Mouse (Mus musculus) left cerebral cortex, postnatal 14 days (tissue): Measurements from ENCODE around the gene E2f8. TPM values are rescaled to one million over a fixed set of nuclear protein-coding genes. Genes with fewer than 3 reads are reported as not detected.

ENCODE experiments used
- DNase-seq, 2 experiments: peaks; one replicate each; pipeline ENCODE4 v3.0.0; 2021 to 2022; ENCODE audit warnings: low spot score in 2 of 2, mixed read lengths in 1 of 2
- intact Hi-C: fragments of 180-260 bp; cut with DNase I; formaldehyde crosslinking; loops from one replicate; pipeline ENCODE4 v1.15.1; 2025
- total RNA-seq, 2 experiments: library from RNA; stranded (reverse); gene quantifications; 2 replicates each; pipeline ENCODE4 v1.2.3; 2021

The E2f8 gene
- total RNA-seq, 2 experiments from 2014 or later: 0.70 to 0.87 TPM

- intact Hi-C loops: no loop called here
- no peak for DNase-seq
These were observed 13.4 kb upstream of the E2f8 start for GRCm38 (mm10) chr7:48894763-48895162.

DNA sequence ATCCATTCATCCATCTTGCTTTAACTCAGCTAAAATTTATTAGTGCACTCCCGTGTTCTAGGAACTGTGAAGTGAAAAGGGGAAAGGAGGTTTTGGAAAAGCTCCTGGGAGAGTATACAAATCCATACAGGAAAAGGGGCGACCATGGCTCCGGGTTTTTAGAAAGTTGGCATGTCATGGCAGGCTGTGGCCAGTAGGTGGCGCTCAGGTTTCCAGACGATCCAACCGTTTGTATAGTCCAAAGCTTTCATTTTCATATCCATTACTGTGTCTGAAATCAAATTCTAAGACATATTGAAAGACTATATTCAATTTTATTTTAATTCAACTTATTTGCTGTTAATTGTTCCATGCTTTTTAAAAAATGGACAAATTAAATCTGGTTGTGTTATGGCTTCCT, 12.8 kb upstream of the E2f8 start:
- peak; percentile 81 to 86 for DNase-seq
- intact Hi-C loops: no loop called here

DNA sequence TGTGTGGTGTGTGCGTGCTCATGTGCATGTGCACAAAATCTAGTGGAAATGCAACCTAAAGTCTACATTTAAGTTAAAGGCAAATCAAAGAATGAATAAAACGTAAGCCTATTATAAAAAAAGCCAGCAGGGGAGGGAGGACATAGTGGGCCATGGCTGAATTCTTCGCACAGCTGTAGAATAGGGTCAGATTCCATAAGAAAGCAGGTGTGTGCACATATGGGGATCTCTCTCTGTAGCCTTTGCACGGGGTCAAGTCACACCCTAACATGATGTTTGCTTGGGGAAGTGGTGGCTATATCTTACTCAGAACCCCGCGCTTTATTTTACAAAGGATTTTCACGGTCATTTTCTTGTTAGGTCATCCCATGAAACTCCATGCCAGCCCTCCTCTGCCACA, 11.7 kb upstream of the E2f8 start:
- intact Hi-C loops: loop anchor here (1.0 kb wide), 1 partner anchor 228 kb away; no protein-coding TSS in a partner anchor
- DNase-seq: no peak

GRCm38 (mm10) chr7:48891029-48891428, 9.6 kb upstream of the E2f8 start:
- intact Hi-C loops: no loop called here
- DNase-seq: no peak

GRCm38 (mm10) chr7:48888751-48889150, 7.4 kb upstream of the E2f8 start:
- no peak for DNase-seq
- intact Hi-C loops: no loop called here

DNA sequence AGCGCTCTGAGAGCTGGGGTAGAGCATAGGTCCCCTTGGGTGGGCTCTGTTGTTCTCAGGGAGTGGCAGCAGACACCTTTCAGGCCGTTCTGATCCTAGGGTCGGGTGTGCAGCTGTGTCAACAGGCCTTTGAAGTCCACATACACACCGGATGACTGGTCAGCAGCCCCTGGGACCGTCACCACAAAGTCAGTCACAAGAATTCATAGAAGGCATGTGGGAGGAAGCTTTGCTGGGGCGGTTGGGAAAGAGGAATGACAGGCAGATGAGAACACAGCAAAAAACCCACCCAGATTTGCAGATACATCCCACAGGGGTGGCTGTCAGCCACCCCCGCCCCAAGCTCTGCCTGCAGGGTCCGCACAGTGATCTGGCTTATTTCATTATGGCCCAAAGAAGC, 6.6 kb upstream of the E2f8 start:
- intact Hi-C loops: no loop called here
- DNase-seq: no peak

GRCm38 (mm10) chr7:48884266-48884611, 2.8 kb upstream of the E2f8 start:
- DNase-seq: no peak
- intact Hi-C loops: no loop called here

DNA sequence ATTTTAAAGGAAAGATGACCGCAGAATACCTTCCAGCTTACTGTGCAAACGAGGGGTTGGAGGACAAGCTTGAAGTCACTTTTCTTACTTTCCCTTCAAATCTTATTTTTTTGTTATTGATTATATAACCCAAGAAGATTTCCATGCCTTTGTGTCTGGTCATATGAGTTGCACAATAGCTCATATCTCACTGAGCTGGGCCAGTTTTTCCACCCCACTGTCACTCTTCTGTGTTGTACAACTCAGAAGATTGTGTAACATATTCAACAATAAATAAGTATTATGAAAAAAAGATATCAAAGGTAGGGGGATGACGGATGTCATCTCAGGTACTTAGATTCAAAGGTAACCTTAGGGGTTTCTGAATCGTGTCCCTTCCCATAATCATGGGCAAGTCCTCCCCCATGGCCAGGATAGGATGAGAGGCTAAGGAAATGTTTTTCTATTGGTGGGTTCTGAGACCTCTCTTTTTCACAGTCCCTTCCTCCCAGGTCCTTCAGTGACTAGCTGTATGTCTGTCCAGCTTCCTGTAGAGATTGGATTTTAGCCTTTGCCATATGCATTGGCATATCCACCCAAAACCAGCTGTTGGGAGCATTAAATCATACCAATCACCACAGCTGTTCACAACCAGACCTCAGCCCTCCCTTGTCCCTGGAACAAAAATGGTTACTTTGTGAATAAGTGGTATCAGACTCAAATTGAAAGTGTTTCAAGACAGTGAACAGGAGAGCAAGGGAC, 2.3 kb upstream of the E2f8 start:
- intact Hi-C loops: no loop called here
- DNase-seq: no peak

DNA sequence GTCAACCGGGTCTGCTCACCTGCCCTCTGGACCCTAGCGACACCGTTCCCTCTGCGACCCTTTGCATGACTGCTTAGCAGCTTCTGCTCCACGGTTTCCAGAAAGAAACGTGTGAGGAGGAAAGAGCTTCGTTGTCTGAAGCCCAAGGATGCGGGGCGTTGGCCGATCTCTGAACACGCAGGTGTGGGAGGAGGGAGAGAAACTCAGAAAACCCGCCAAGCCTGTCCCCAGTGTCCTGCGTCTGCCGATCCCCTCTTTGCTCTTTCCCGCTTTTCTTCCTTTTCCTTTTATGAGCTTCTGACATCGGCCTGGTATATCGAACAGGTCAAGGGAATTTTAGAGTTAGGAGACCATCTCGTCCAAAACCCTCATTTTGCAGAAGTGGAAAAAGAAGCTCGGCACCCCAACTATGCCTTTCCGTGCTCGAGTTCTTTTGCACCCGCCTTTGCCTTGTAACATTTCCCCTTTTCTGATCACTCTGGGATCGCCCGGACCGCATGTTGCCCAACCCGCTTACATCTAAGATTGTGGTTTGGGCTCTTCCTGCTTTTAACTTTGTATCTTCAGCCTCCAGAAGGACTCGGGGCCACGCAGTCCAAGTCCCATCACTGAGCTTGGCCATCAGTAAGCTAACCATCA, 694 bp upstream of the E2f8 start:
- DNase-seq: no peak
- intact Hi-C loops: no loop called here

GRCm38 (mm10) chr7:48880591-48881481, 560 bp downstream of the E2f8 start:
- intact Hi-C loops: no loop called here
- DNase-seq: peak; percentile 96

DNA sequence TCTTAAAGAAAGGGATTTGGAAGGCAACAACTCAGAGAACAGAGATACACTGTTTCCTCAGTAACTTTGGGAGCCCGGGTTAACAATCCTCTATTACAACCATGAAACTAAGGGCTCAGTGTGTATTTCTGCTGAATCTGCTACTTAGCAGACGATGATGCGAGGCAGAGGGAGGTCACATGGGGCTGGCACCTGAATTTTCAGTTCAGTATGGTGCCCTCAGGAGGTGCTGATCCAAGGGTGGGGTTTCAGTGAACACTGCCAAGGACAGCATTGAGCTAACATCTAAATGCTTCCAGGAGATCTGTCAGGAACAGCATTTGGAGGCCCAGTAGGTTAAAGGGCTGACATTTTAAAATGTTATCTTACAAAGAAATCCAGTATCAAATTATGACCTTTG, 1.8 kb downstream of the E2f8 start:
- intact Hi-C loops: loop anchor here (5.0 kb wide), 1 partner anchor 62 kb away; no protein-coding TSS in a partner anchor
- no peak for DNase-seq

GRCm38 (mm10) chr7:48877786-48878390, 3.5 kb downstream of the E2f8 start:
- intact Hi-C loops: loop anchor here (2.0 to 5.0 kb wide), 2 partner anchors 61 to 127 kb away; no protein-coding TSS in a partner anchor
- no peak for DNase-seq

- intact Hi-C loops: loop anchor here (2.0 to 5.0 kb wide), 2 partner anchors 59 to 126 kb away; no protein-coding TSS in a partner anchor
- peak; percentile 70 to 81 for DNase-seq
These were observed 4.9 kb downstream of the E2f8 start for GRCm38 (mm10) chr7:48876526-48876925.

- no peak for DNase-seq
- intact Hi-C loops: loop anchor here (5.0 kb wide), 1 partner anchor 58 kb away; no protein-coding TSS in a partner anchor
These were observed 6.3 kb downstream of the E2f8 start for GRCm38 (mm10) chr7:48875096-48875495.

GRCm38 (mm10) chr7:48871292-48871691, 10.1 kb downstream of the E2f8 start:
- intact Hi-C loops: loop anchor here (5.0 kb wide), 1 partner anchor 64 kb away; no protein-coding TSS in a partner anchor
- DNase-seq: no peak

- intact Hi-C loops: loop anchor here (5.0 kb wide), 1 partner anchor 63 kb away; no protein-coding TSS in a partner anchor
- no peak for DNase-seq
These were observed 10.7 kb downstream of the E2f8 start for GRCm38 (mm10) chr7:48870579-48871180.

DNA sequence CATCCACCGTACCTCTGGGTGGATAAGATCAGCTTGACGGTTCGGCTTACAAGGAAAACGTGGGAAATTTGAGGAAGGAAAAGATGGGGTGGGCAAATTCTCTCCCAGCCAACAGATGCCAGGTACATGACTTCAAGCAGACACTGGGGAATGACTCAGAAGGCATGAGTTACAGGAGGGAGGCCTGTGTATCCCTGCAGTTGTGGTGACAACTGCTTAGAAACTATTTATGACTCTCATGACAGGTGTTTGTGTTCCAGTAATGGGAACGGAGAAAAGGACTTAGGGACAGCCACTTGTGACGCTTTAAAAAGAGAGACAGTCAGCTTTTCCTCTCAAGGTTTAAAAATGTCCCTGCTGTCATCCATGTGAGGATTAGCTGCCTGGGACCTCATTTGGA, 11.3 kb downstream of the E2f8 start:
- no peak for DNase-seq
- intact Hi-C loops: loop anchor here (5.0 kb wide), 1 partner anchor 63 kb away; no protein-coding TSS in a partner anchor

DNA sequence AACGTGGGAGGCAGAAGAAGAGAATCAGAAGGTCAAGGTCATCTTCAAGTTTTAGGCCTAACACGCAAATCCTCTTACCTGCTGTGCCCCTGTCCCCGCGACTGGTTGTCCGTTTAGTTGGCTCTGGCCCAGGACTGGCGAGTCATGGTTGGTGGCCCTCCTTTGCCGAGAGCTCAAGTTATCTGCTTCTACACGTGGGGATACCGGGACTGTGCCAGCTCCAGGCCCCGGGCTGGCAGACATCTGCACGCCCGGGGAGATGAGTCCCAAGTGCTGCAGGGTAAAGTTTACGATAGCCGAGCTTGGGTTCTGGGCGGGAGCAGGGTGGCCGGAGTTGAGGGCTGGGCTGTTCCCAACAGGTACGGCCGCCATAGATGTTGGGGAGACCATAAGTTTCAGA, 13.8 kb downstream of the E2f8 start:
- intact Hi-C loops: no loop called here
- no peak for DNase-seq
